Mouse (Mus musculus) adrenal gland (tissue): ENCODE measurements around the gene Rnft2.

Experiments
- intact Hi-C: fragments of 180-260 bp; cut with DNase I; formaldehyde crosslinking; loops from one replicate; pipeline ENCODE4 v1.15.1; 2025
- long read RNA-seq, 2 experiments: library from polyadenylated mRNA; unstranded; transcript quantifications; one replicate each; pipeline ENCODE4 v2.0.0; 2020; ENCODE audit warnings: borderline replicate concordance in 1 of 2; ENCODE audit not compliant: insufficient replicate concordance in 1 of 2

The Rnft2 gene
- long read RNA-seq, experiment 1, partial matches to known transcripts, result 0 of 2 reads
- long read RNA-seq, experiment 1, other reads (novel, unspliced or antisense), result 2 of 2 reads
- long read RNA-seq, experiment 2, partial matches to known transcripts, result 0 of 1 reads
- long read RNA-seq, experiment 2, other reads (novel, unspliced or antisense), result 1 of 1 reads

- intact Hi-C loops, result loop anchor here (5.0 kb wide), 1 partner anchor 88 kb away; the partner anchor contains the start of gene Fbxw8
Observed at GRCm38 (mm10) chr5:118244606-118245443, at the start of gene Rnft2, which contains the start of gene 2410131K14Rik. TSS of gene Rnft2 (minus strand) at chr5:118245116. TSS of gene 2410131K14Rik (plus strand) at chr5:118245227.

DNA sequence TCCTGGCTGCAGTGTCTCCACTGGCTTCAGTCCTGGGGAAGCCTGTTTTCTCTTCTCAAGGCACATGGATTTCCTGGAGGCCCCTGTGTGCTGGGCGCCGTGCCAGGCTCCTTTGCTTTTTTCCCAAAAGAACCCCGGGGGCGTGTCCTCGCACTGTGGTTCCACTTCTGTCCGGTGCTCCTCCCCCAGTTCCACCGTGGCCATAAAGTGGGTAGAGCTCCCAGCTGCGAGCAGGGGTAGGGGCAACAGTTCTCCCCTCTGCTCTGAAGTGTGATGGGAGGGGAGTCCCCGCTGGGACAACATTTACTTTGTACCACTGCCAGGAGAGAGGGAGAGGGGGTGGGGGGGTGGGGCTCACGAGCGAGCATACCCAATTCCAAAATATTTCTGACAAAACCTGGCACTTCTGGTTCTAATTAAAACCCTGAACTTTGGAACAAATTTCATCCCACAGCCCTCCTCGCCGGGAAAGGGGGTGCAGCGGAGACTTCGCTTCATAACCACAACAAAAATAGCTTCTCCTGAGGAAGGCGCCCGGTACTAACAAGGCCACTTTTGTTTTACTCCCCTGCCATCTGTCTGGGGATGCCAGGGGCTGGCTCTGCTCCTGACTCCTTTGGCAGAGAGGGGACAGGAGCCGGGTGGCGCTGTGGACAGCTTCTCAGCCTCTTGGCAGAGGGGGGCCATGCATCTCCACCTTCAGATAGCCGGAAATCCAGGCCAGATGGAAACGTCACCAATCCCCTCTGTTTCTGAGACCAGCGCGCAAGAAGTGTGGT lies 49.4 kb upstream of the Rnft2 start:
- intact Hi-C loops, result no loop called here

DNA sequence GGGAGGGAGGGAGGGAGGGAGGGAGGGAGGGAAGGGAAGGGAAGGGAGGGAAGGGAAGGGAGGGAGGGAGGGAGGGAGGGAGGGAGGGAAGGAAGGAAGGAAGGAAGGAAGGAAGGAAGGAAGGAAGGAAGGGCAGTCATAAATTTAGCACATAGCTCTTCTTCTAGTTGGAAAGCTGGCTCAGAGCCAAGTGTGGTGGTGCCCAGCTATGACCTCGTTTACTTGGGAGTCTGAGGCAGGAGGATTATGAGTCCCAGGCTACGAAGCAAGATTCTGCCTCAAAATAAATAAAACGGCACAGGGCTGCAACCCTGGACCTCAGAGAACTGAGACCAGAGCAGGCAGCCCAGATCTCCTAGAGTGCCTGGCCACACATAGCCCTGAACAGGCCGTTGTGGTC lies 47.6 kb upstream of the Rnft2 start:
- intact Hi-C loops, result no loop called here

GRCm38 (mm10) chr5:118291453-118291852 lies 46.5 kb upstream of the Rnft2 start:
- intact Hi-C loops, result no loop called here

GRCm38 (mm10) chr5:118277741-118278495 lies 33.0 kb upstream of the Rnft2 start:
- intact Hi-C loops, result no loop called here

DNA sequence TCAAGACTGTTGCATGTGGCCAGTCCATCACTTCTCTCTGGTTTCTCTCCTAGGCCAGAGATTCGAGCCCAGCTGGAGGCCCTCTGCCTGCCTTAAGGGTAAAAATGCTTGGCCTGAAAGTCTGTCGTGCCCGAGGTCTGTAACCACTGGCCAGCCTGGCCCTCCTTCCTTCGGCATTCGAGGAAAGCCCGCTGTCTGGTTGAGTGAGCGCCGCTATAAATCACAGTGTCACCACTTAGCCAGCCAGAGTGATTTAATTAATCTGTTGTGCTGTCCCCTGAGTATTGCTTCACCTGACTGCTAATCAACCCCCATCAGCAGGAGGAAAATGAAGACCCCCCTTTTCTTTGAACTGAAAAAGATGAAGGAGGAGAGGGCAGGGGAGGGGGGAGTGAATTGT lies 31.8 kb upstream of the Rnft2 start:
- intact Hi-C loops, result no loop called here

GRCm38 (mm10) chr5:118276281-118276680 lies 31.4 kb upstream of the Rnft2 start:
- intact Hi-C loops, result no loop called here

GRCm38 (mm10) chr5:118274546-118274945 lies 29.6 kb upstream of the Rnft2 start:
- intact Hi-C loops, result loop anchor here (5.0 kb wide), 1 partner anchor 43 kb away; no protein-coding TSS in a partner anchor

DNA sequence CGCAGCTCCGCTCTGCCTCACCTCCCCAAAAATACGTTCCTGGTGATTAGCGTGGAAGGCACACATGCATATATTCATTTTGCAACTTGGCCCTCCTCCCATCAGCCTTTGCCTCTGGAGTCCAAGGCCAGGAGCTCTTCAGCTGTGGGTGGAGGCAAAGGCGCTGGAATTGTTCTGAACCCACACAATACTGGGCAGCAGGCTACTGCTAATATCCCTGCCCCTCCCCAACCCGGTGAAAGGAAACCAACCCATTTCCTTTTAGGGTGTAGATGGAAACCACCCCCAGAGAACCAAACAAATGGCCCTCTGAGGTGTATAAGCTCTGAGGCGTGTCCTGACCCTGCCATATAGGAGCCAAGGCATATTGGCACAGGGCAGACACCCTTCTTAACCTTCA lies 28.5 kb upstream of the Rnft2 start:
- intact Hi-C loops, result loop anchor here (5.0 kb wide), 1 partner anchor 44 kb away; no protein-coding TSS in a partner anchor

- intact Hi-C loops, result loop anchor here (5.0 kb wide), 1 partner anchor 46 kb away; no protein-coding TSS in a partner anchor
Observed at GRCm38 (mm10) chr5:118271449-118272110, 26.7 kb upstream of the Rnft2 start.

GRCm38 (mm10) chr5:118268987-118269386 lies 24.1 kb upstream of the Rnft2 start:
- intact Hi-C loops, result loop anchor here (10.0 kb wide), 2 partner anchors 286 to 466 kb away; no protein-coding TSS in a partner anchor

DNA sequence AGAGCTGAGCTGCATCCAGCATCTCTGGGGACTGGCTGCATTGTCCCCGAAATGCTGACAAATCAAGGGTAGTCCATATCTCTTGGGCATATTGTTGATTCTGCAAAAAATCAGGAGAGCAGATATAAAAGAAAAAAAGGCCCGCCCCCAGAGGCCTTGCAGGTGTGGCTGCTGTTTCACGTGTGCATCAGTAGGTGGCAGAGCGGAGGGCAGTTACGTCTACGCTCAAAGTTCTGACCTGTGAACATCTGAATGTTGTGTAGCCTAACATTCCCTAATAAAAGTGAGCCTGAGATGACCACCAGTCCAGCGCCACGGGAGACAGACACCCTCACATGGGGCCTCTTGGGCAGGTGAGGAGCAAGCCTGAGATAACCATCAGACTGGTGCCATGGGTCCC lies 21.4 kb upstream of the Rnft2 start:
- intact Hi-C loops, result loop anchor here (10.0 kb wide), 2 partner anchors 288 to 468 kb away; no protein-coding TSS in a partner anchor

- intact Hi-C loops, result loop anchor here (10.0 kb wide), 2 partner anchors 289 to 469 kb away; no protein-coding TSS in a partner anchor
Observed at GRCm38 (mm10) chr5:118265366-118265765, 20.4 kb upstream of the Rnft2 start.

DNA sequence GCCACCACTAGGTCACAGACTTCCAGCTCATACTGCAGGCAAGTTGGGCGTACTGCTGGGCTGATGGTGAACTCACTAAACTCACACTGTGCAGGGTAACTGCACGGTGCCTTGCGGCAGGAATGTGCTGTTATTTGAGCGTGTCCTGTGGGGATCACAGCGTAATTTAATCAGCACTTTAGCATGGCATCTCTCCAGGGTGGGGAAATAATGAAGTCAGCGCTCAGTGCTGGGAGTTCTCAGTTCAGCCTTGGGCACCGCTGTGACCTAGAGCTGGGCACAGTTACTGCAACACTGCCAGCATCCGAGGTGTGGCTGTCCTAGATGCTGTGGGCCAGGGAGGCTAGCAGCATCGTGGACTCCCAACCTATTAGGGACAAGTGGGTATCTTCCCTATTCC lies 19.4 kb upstream of the Rnft2 start:
- intact Hi-C loops, result loop anchor here (10.0 kb wide), 2 partner anchors 291 to 471 kb away; no protein-coding TSS in a partner anchor

- intact Hi-C loops, result loop anchor here (10.0 kb wide), 2 partner anchors 292 to 472 kb away; no protein-coding TSS in a partner anchor
Observed at GRCm38 (mm10) chr5:118262418-118262817, 17.5 kb upstream of the Rnft2 start.

GRCm38 (mm10) chr5:118261181-118261580 lies 16.3 kb upstream of the Rnft2 start:
- intact Hi-C loops, result loop anchor here (10.0 kb wide), 2 partner anchors 294 to 474 kb away; no protein-coding TSS in a partner anchor

DNA sequence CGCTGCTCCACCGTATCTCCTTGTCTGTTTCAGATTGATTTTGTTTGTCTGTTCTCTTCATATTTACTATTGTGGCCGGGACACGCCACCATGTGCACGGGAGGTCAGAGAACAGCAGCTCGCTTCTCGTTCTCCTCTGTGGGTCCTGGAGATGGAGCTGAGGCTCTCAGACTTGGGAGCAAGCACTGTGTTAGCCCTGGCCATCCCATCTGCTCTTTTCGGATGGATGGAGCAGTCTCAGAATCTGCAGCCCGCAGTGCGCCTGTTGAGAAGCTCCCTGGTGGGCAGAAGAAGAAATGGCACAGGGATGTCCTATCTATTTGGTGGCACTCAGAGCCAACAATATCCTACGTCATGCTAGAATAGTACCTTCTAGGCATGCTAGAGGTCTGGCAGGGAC lies 15.7 kb upstream of the Rnft2 start:
- intact Hi-C loops, result loop anchor here (10.0 kb wide), 2 partner anchors 294 to 474 kb away; no protein-coding TSS in a partner anchor

GRCm38 (mm10) chr5:118260055-118260454 lies 15.1 kb upstream of the Rnft2 start:
- intact Hi-C loops, result loop anchor here (10.0 kb wide), 2 partner anchors 295 to 475 kb away; no protein-coding TSS in a partner anchor

- intact Hi-C loops, result loop anchor here (10.0 kb wide), 2 partner anchors 295 to 475 kb away; no protein-coding TSS in a partner anchor
Observed at GRCm38 (mm10) chr5:118259636-118260035, 14.7 kb upstream of the Rnft2 start.

DNA sequence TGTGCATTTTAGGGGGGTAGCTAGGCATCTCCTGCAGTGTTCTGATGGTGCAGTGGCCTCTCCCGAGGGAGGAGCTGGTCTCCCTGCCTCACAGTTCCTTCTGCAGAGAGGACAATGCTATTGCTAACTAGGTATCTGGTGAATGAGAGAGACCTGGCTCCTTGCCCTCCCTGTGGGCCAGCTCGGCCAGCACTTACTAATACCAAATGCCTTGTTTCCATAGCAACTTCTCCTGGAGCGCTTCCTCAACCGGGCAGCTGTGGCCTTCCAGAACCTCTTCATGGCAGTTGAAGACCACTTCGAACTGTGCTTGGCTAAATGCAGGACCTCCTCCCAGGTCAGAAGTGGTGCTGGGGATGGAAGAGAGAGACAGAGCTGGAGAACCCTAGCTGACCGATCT lies 14.2 kb upstream of the Rnft2 start:
- intact Hi-C loops, result no loop called here
